Mouse (Mus musculus) bone marrow macrophage, adult 2 months (primary cell): ENCODE data around the gene Prune1.

Experiments used
- CTCF ChIP-seq: IDR thresholded peaks from 2 replicates; pipeline ENCODE4 v1.5.1; 2012; ENCODE audit warnings: low read depth, mild to moderate bottlenecking, low read length, moderate library complexity
- POLR2A ChIP-seq: IDR thresholded peaks from 2 replicates; pipeline ENCODE4 v1.6.1; 2012; ENCODE audit warnings: mild to moderate bottlenecking, low read depth, low read length, borderline replicate concordance

GRCm38 (mm10) chr3:95287541-95287940 is 5.7 kb upstream of the Prune1 start:
- TF ChIP-seq CTCF (no peak), POLR2A (no peak)
